12 mouse cellular contexts compared by ENCODE assay signal in genomic region chr13:16642450-16642994, GRCm38 (mm10).
DNase-seq lines count a peak whose midpoint lies in the region.
"Had no signal": no experiment of that assay in that cellular context is flagged by ENCODE, and none has a peak within 500 bp of the region (broad histone marks: within the 10 kb centered on the region; RNA-seq: fewer than 3 reads in every experiment).

No protein-coding gene starts in this region.

- DNase-seq in frontal cortex, postnatal 14 days (ENCODE audit: low spot score in 2 of 2): peak; percentile 10 to 26
- no peak for DNase-seq in frontal cortex, postnatal 25 days (ENCODE audit: low spot score in 2 of 2)
- DNase-seq in right cerebral cortex, adult 18-20 months: peak; percentile 23
- no peak for DNase-seq in right cerebral cortex, postnatal 36 days (ENCODE audit: low spot score in 2 of 2)
- DNase-seq in layer of hippocampus, adult 18-20 months (ENCODE audit: low spot score in 2 of 2): peak; percentile 69 to 82
- DNase-seq in right cerebral cortex, postnatal 14 days: peak; percentile 40
- no peak for DNase-seq in urinary bladder, postnatal 4 days (ENCODE audit: low spot score in 2 of 2)
- no peak for DNase-seq in thymus, postnatal 0 days (ENCODE audit: low spot score)
- DNase-seq: gastrocnemius, postnatal 25 days; heart, postnatal 10 days; kidney, adult 11 months; thymus, postnatal 36 days had no signal

Comparison
In these comparisons a context has a peak if more than half of its experiments do, and no peak if none do; other contexts are left out.
1. DNase-seq: peak in frontal cortex, postnatal 14 days (2 of 2), right cerebral cortex, adult 18-20 months (single experiment), layer of hippocampus, adult 18-20 months (2 of 2) and right cerebral cortex, postnatal 14 days (single experiment); none in frontal cortex, postnatal 25 days (0 of 2), right cerebral cortex, postnatal 36 days (0 of 2), urinary bladder, postnatal 4 days (0 of 2) and thymus, postnatal 0 days (single experiment).